Mouse (Mus musculus) heart, embryonic 11.5 days (tissue): ENCODE results near the gene Gm26657. TPM values are rescaled to one million over a fixed set of nuclear protein-coding genes. Genes with fewer than 3 reads are reported as not detected.
A peak's percentile ranks its signal among the peaks of the same experiment; 100 is the strongest.

Experiments
- ATAC-seq: fragments of 200-750 bp; cut with Nextera tagmentation; replicated peaks from 2 replicates; pipeline ENCODE4 v1.8.0; 2017; ENCODE audit warnings: moderate library complexity; ENCODE audit not compliant: insufficient number of reproducible peaks, low FRiP score, low TSS enrichment
- H3K27ac ChIP-seq: fragments of 300-500 bp; sonication (generic); 2 replicates; pipeline ENCODE4 v1.5.1; 2014; ENCODE audit warnings: mild to moderate bottlenecking, low read depth, low read length
- H3K27me3 ChIP-seq: fragments of 300-500 bp; sonication (generic); 2 replicates; pipeline ENCODE4 v1.6.1; 2014; ENCODE audit warnings: mild to moderate bottlenecking, low read length, mixed read lengths; ENCODE audit not compliant: control insufficient read depth, insufficient read depth
- H3K36me3 ChIP-seq: fragments of 300-500 bp; sonication (generic); 2 replicates; pipeline ENCODE4 v1.6.1; 2014; ENCODE audit warnings: mild to moderate bottlenecking, low read length, moderate library complexity, mixed read lengths; ENCODE audit not compliant: control insufficient read depth, insufficient read depth
- H3K4me1 ChIP-seq: fragments of 300-500 bp; sonication (generic); 2 replicates; pipeline ENCODE4 v1.6.1; 2014; ENCODE audit warnings: low read length; ENCODE audit not compliant: control insufficient read depth, insufficient read depth
- H3K4me2 ChIP-seq: fragments of 300-500 bp; sonication (generic); 2 replicates; pipeline ENCODE4 v1.6.1; 2014; ENCODE audit warnings: mild to moderate bottlenecking, moderate library complexity
- H3K4me3 ChIP-seq: fragments of 300-500 bp; sonication (generic); 2 replicates; pipeline ENCODE4 v1.5.1; 2014; ENCODE audit warnings: low read depth, low read length
- H3K9ac ChIP-seq: fragments of 300-500 bp; sonication (generic); 2 replicates; pipeline ENCODE4 v1.6.1; 2014; ENCODE audit warnings: mild to moderate bottlenecking, low read depth, low read length, moderate library complexity
- H3K9me3 ChIP-seq: fragments of 300-500 bp; sonication (generic); replicated peaks from 2 replicates; pipeline ENCODE4 v1.6.1; 2016; ENCODE audit warnings: low read length; ENCODE audit not compliant: control insufficient read depth
- WGBS: fragments of 180-500 bp; shearing (Covaris S2); extraction: QIAGEN DNeasy Blood & Tissue Kit; methylation state at CpG from one replicate; pipeline ENCODE4 v1.1.7; 2014; ENCODE audit not compliant: insufficient replicate concordance; 5-methylcytosine and 5-hydroxymethylcytosine counted together
- polyA plus RNA-seq: library from polyadenylated mRNA; unstranded; fragments of >200 nt; fragmentation: Nextera tagmentation; extraction: Ambion mirVana; gene quantifications from 2 replicates; pipeline ENCODE4 v1.2.1, GENCODE M21; 2014

Gene Gm26657
- not detected in 2 replicates for polyA plus RNA-seq

- H3K4me1 ChIP-seq, result no peaks in the 10 kb centered on the region
- WGBS, result 85% methylated on average over 18 of the region's 18 CpGs
Measured at GRCm38 (mm10) chr4:56740020-56740485, at the start of gene Gm26657. Gene Gm26657, plus strand, starts transcription at chr4:56740070.

GRCm38 (mm10) chr4:56696401-56696800 lies 43.5 kb upstream of the Gm26657 start:
- WGBS, result 73% methylated on average over 7 of the region's 7 CpGs
- ATAC-seq, result no peak
- no peak overlapping the region for H3K27ac ChIP-seq

More at GRCm38 (mm10) chr4:56740020-56740485, at the start of gene Gm26657:
- Histone ChIP-seq H3K4me3 (no peak within 1 kb of the TSS), H3K27me3 (no peaks in the 10 kb centered on the region), H3K27ac (no peak within 1 kb of the TSS), H3K9me3 (no peaks in the 10 kb centered on the region), H3K9ac (no peak within 1 kb of the TSS), H3K4me2 (no peak within 1 kb of the TSS), H3K36me3 (no peaks in the 10 kb centered on the region)
- no peak for ATAC-seq

GRCm38 (mm10) chr4:56698671-56699070 lies 41.2 kb upstream of the Gm26657 start:
- no peak for ATAC-seq
- Histone ChIP-seq H3K27me3 (no peaks in the 10 kb centered on the region), H3K4me2 (no peak overlapping the region), H3K9me3 (no peaks in the 10 kb centered on the region), H3K36me3 (no peaks in the 10 kb centered on the region), H3K9ac (no peak overlapping the region), H3K4me1 (no peaks in the 10 kb centered on the region), H3K27ac (no peak overlapping the region), H3K4me3 (no peak overlapping the region)
- WGBS, result 19% methylated on average over 5 of the region's 5 CpGs

More at GRCm38 (mm10) chr4:56696401-56696800, 43.5 kb upstream of the Gm26657 start:
- Histone ChIP-seq H3K27me3 (no peaks in the 10 kb centered on the region), H3K4me2 (no peak overlapping the region), H3K9me3 (no peaks in the 10 kb centered on the region), H3K36me3 (no peaks in the 10 kb centered on the region), H3K4me3 (no peak overlapping the region), H3K4me1 (no peaks in the 10 kb centered on the region), H3K9ac (no peak overlapping the region)

GRCm38 (mm10) chr4:56702234-56702633 lies 37.6 kb upstream of the Gm26657 start:
- Histone ChIP-seq H3K9ac (no peak overlapping the region), H3K4me1 (no peaks in the 10 kb centered on the region), H3K27me3 (no peaks in the 10 kb centered on the region; the same call in 1 of the 2 replicates), H3K36me3 (no peaks in the 10 kb centered on the region), H3K9me3 (no peaks in the 10 kb centered on the region), H3K27ac (no peak overlapping the region), H3K4me3 (no peak overlapping the region), H3K4me2 (no peak overlapping the region; the same call in 1 of the 2 replicates)
- WGBS, result 38% methylated on average over 10 of the region's 10 CpGs
- no peak for ATAC-seq

- Histone ChIP-seq H3K9ac (no peak overlapping the region), H3K9me3 (no peaks in the 10 kb centered on the region), H3K4me2 (no peak overlapping the region), H3K4me1 (peaks cover 6% of the 10 kb centered on the region), H3K36me3 (no peaks in the 10 kb centered on the region), H3K4me3 (no peak overlapping the region), H3K27me3 (no peaks in the 10 kb centered on the region), H3K27ac (no peak overlapping the region)
- no peak for ATAC-seq
- 87% methylated on average over 3 of the region's 3 CpGs for WGBS
Measured at GRCm38 (mm10) chr4:56713155-56713554, 26.7 kb upstream of the Gm26657 start.

GRCm38 (mm10) chr4:56716801-56717200 lies 23.1 kb upstream of the Gm26657 start:
- Histone ChIP-seq H3K9ac (no peak overlapping the region), H3K4me3 (no peak overlapping the region), H3K36me3 (no peaks in the 10 kb centered on the region), H3K9me3 (no peaks in the 10 kb centered on the region), H3K4me1 (peaks cover 10% of the 10 kb centered on the region; the same call in 1 of the 2 replicates), H3K4me2 (no peak overlapping the region), H3K27ac (no peak overlapping the region), H3K27me3 (no peaks in the 10 kb centered on the region)
- no peak for ATAC-seq
- WGBS, result 62% methylated on average over 5 of the region's 5 CpGs

GRCm38 (mm10) chr4:56717932-56718331 lies 21.9 kb upstream of the Gm26657 start:
- H3K27ac ChIP-seq, result peak overlapping the region; percentile 30; the same call in 1 of the 2 replicates
- H3K4me2 ChIP-seq, result no peak overlapping the region
- no peaks in the 10 kb centered on the region for H3K9me3 ChIP-seq
- peaks cover 12% of the 10 kb centered on the region; the same call in 1 of the 2 replicates for H3K4me1 ChIP-seq
- H3K4me3 ChIP-seq, result no peak overlapping the region
- H3K27me3 ChIP-seq, result no peaks in the 10 kb centered on the region
- H3K36me3 ChIP-seq, result no peaks in the 10 kb centered on the region
- no peak overlapping the region for H3K9ac ChIP-seq
- ATAC-seq, result no peak
- 78% methylated on average over 3 of the region's 3 CpGs for WGBS

- ATAC-seq, result no peak
- Histone ChIP-seq H3K9ac (no peak overlapping the region), H3K4me3 (no peak overlapping the region)
Measured at GRCm38 (mm10) chr4:56718573-56719442, 21.1 kb upstream of the Gm26657 start.

More at GRCm38 (mm10) chr4:56718573-56719442, 21.1 kb upstream of the Gm26657 start:
- H3K4me1 ChIP-seq, result peaks cover 12% of the 10 kb centered on the region; the same call in 1 of the 2 replicates
- H3K27me3 ChIP-seq, result no peaks in the 10 kb centered on the region
- no peaks in the 10 kb centered on the region for H3K36me3 ChIP-seq
- H3K4me2 ChIP-seq, result peak overlapping the region; percentile 33
- WGBS, result 40% methylated on average over 12 of the region's 12 CpGs
- no peaks in the 10 kb centered on the region for H3K9me3 ChIP-seq
- H3K27ac ChIP-seq, result peak overlapping the region; percentile 83
